Comparison of ENCODE assay signal across 19 mouse cellular contexts in genomic region chr11:79184126-79184888, GRCm38 (mm10). TPM values are rescaled to one million over a fixed set of nuclear protein-coding genes. Genes with fewer than 3 reads are reported as not detected.
DNase-seq lines count a peak whose midpoint lies in the region; ATAC-seq and TF ChIP-seq lines count a peak whose summit lies in the region.
"Had no signal": no experiment of that assay in that cellular context is flagged by ENCODE, and none has a peak within 500 bp of the region (broad histone marks: within the 10 kb centered on the region; RNA-seq: fewer than 3 reads in every experiment).

No protein-coding gene starts in this region.

- intact Hi-C loops in gastrocnemius, adult 2 months (cut with DNase I), result no loop called here
- intact Hi-C loops in heart, postnatal 10 days (cut with DNase I), result no loop called here

- H3K9me3 ChIP-seq in liver, postnatal 0 days (ENCODE audit: low read length), result no peaks in the 10 kb centered on the region
- H3K9me3 ChIP-seq in liver, embryonic 11.5 days (ENCODE audit: control insufficient read depth, low read length), result no peaks in the 10 kb centered on the region
- H3K9me3 ChIP-seq in MEL (replicated peaks; ENCODE audit: insufficient read depth, low read length), result no peaks in the 10 kb centered on the region
- H3K9me3 ChIP-seq: embryonic facial prominence, embryonic 10.5 days; heart, embryonic 13.5 days; liver, embryonic 13.5 days had no signal

- no peak; the same call in 1 of the 2 replicates for TF ChIP-seq RAD21 in MEL (IDR thresholded peaks at IDR 0.05; ENCODE audit: low read depth, low read length)

- no peak overlapping the region for H3K4me2 ChIP-seq in liver, postnatal 0 days (ENCODE audit: low read depth, low read length)
- H3K4me2 ChIP-seq in liver, embryonic 11.5 days, result no peak overlapping the region
- H3K4me2 ChIP-seq: heart, embryonic 13.5 days; liver, embryonic 13.5 days; midbrain, embryonic 11.5 days had no signal

- no peaks in the 10 kb centered on the region for H3K4me1 ChIP-seq in liver, postnatal 0 days (ENCODE audit: insufficient read depth)
- peaks cover 2% of the 10 kb centered on the region; the same call in 1 of the 2 replicates for H3K4me1 ChIP-seq in liver, embryonic 11.5 days (replicated peaks; ENCODE audit: control insufficient read depth, insufficient read depth, low read length)
- peaks cover 0 to 6% of the 10 kb centered on the region in 2 experiments; a peak in 2 of 4 replicates for H3K4me1 ChIP-seq in MEL (ENCODE audit: control insufficient read depth in 1 of 2, insufficient read depth in 2 of 2, low read length in 2 of 2)
- peaks cover 40% of the 10 kb centered on the region for H3K4me1 ChIP-seq in small intestine, adult 2 months (ENCODE audit: control insufficient read depth, insufficient read depth, insufficient read length, low read length)
- H3K4me1 ChIP-seq: embryonic facial prominence, embryonic 10.5 days; liver, embryonic 13.5 days had no signal

- TF ChIP-seq POLR2A in MEL (IDR thresholded peaks at IDR 0.05; ENCODE audit: control insufficient read depth in 1 of 2, insufficient read depth in 1 of 2, low read depth in 1 of 2, low read length in 2 of 2, poor library complexity in 1 of 2), result no peak
- TF ChIP-seq POLR2A in small intestine, adult 2 months (IDR thresholded peaks at IDR 0.05; ENCODE audit: low read depth, low read length), result no peak

- H3K36me3 ChIP-seq in liver, postnatal 0 days (replicated peaks; ENCODE audit: insufficient read depth, low read length), result no peaks in the 10 kb centered on the region
- no peaks in the 10 kb centered on the region for H3K36me3 ChIP-seq in liver, embryonic 11.5 days (ENCODE audit: control insufficient read depth, insufficient read depth, low read length)
- H3K36me3 ChIP-seq in MEL (ENCODE audit: control insufficient read depth in 1 of 2, insufficient read depth in 2 of 2, low read length in 2 of 2), result no peaks in the 10 kb centered on the region
- no peaks in the 10 kb centered on the region for H3K36me3 ChIP-seq in small intestine, adult 2 months (ENCODE audit: control insufficient read depth, insufficient read depth, low read length)
- H3K36me3 ChIP-seq: embryonic facial prominence, embryonic 10.5 days; heart, embryonic 13.5 days; liver, embryonic 13.5 days had no signal

- no peak for TF ChIP-seq EP300 in liver, postnatal 0 days (IDR thresholded peaks at IDR 0.05; ENCODE audit: low read depth)
- TF ChIP-seq EP300 in MEL (IDR thresholded peaks at IDR 0.05; ENCODE audit: low read depth in 1 of 2, low read length in 2 of 2), result no peak

- WGBS in liver, postnatal 0 days (ENCODE audit: insufficient replicate concordance), result 79% methylated on average over 3 of the region's 3 CpGs
- 80% methylated on average over 3 of the region's 3 CpGs for WGBS in liver, embryonic 11.5 days
- 89% methylated on average over 3 of the region's 3 CpGs for WGBS in small intestine, adult 2 months

- H3K27me3 ChIP-seq in liver, postnatal 0 days (ENCODE audit: insufficient read depth, low read length), result no peaks in the 10 kb centered on the region
- H3K27me3 ChIP-seq in liver, embryonic 11.5 days (replicated peaks; ENCODE audit: control insufficient read depth, insufficient read depth, low read length), result no peaks in the 10 kb centered on the region
- peaks cover 0 to 8% of the 10 kb centered on the region in 2 experiments; a peak in 1 of 4 replicates for H3K27me3 ChIP-seq in MEL (ENCODE audit: control insufficient read depth in 1 of 2, insufficient read depth in 2 of 2, low read length in 2 of 2)
- no peaks in the 10 kb centered on the region for H3K27me3 ChIP-seq in small intestine, adult 2 months (ENCODE audit: control insufficient read depth, insufficient read depth, low read length)
- H3K27me3 ChIP-seq: heart, embryonic 13.5 days; liver, embryonic 13.5 days had no signal

- no peak for ATAC-seq in liver, postnatal 0 days
- no peak for ATAC-seq in liver, embryonic 11.5 days (replicated peaks; ENCODE audit: low FRiP score)

- no peak overlapping the region for H3K4me3 ChIP-seq in gastrocnemius, adult 2 months
- H3K4me3 ChIP-seq in liver, postnatal 0 days (ENCODE audit: low read depth, low read length), result no peak overlapping the region
- no peak overlapping the region for H3K4me3 ChIP-seq in liver, embryonic 11.5 days (ENCODE audit: low read depth, low read length)
- H3K4me3 ChIP-seq in MEL (ENCODE audit: control insufficient read depth in 1 of 2, insufficient read depth in 1 of 2, low read depth in 2 of 2, low read length in 2 of 2), result no peak overlapping the region
- H3K4me3 ChIP-seq in small intestine, adult 2 months (ENCODE audit: low read depth, low read length), result no peak overlapping the region
- H3K4me3 ChIP-seq: embryonic facial prominence, embryonic 10.5 days; heart, embryonic 13.5 days; liver, embryonic 13.5 days had no signal

- TF ChIP-seq CTCF in gastrocnemius, adult 2 months (IDR thresholded peaks at IDR 0.05), result peak; percentile 17; the same call in 1 of the 2 replicates
- peak; percentile 49 for TF ChIP-seq CTCF in liver, postnatal 0 days (IDR thresholded peaks at IDR 0.05; ENCODE audit: low read depth)
- peak; percentile 8 to 67 (median 45); a peak in 4 of 6 replicates for TF ChIP-seq CTCF in MEL (IDR thresholded peaks at IDR 0.05 in 2 of 3, conservative IDR thresholded peaks at IDR 0.05 in 1 of 3; ENCODE audit: control insufficient read depth in 1 of 3, insufficient read depth in 1 of 3, low read depth in 2 of 3, low read length in 3 of 3, poor library complexity in 1 of 3, severe bottlenecking in 1 of 3)
- no peak for TF ChIP-seq CTCF in small intestine, adult 2 months (IDR thresholded peaks at IDR 0.05; ENCODE audit: extremely low read depth, insufficient read length, insufficient replicate concordance, low read depth, low read length)

- no peak overlapping the region for H3K9ac ChIP-seq in liver, postnatal 0 days (replicated peaks)
- no peak overlapping the region for H3K9ac ChIP-seq in liver, embryonic 11.5 days (ENCODE audit: low read depth, low read length)
- no peak overlapping the region for H3K9ac ChIP-seq in MEL (ENCODE audit: control insufficient read depth, low read depth, low read length, poor library complexity, severe bottlenecking)
- H3K9ac ChIP-seq: heart, embryonic 13.5 days; liver, embryonic 13.5 days had no signal

- no peak overlapping the region for H3K27ac ChIP-seq in gastrocnemius, adult 2 months
- no peak overlapping the region for H3K27ac ChIP-seq in liver, postnatal 0 days (ENCODE audit: low read depth)
- H3K27ac ChIP-seq in liver, embryonic 11.5 days (ENCODE audit: low read depth, low read length), result no peak overlapping the region
- no peak overlapping the region for H3K27ac ChIP-seq in MEL (ENCODE audit: control insufficient read depth, low read depth, low read length)
- peak overlapping the region; percentile 40; the same call in 1 of the 2 replicates for H3K27ac ChIP-seq in small intestine, adult 2 months (ENCODE audit: insufficient read depth, low read depth, low read length)
- H3K27ac ChIP-seq: embryonic facial prominence, embryonic 10.5 days; heart, embryonic 13.5 days; liver, embryonic 13.5 days had no signal

- no peak for DNase-seq in gastrocnemius, adult 2 months
- DNase-seq in gastrocnemius, postnatal 10 days, result no peak
- DNase-seq in liver, postnatal 0 days, result no peak
- DNase-seq in liver, embryonic 11.5 days (ENCODE audit: low spot score), result no peak
- DNase-seq in MEL (ENCODE audit: low read depth, low spot score), result peak; percentile 38
- DNase-seq in heart, postnatal 10 days, result no peak
- DNase-seq: adrenal gland, postnatal 36 days; cerebellum, postnatal 36 days; gastrocnemius, postnatal 25 days; kidney, postnatal 36 days; left cerebral cortex, postnatal 4 days; liver, embryonic 13.5 days; lung, postnatal 4 days; right cerebral cortex, postnatal 4 days; thymus, postnatal 25 days had no signal

- H3K79me2 ChIP-seq in MEL (ENCODE audit: control insufficient read depth, insufficient read depth, low read length, poor library complexity), result no peaks in the 10 kb centered on the region

TF ChIP-seq in MEL, 35 proteins besides CTCF, POLR2A, EP300 and RAD21 (continues in another document):
- no peak for TF ChIP-seq TAL1 (IDR thresholded peaks at IDR 0.05; ENCODE audit: low read length)
- no peak for TF ChIP-seq RCOR1 (IDR thresholded peaks at IDR 0.05; ENCODE audit: low read depth, low read length)
- no peak for TF ChIP-seq POLR2AphosphoS5 (IDR thresholded peaks at IDR 0.05; ENCODE audit: borderline replicate concordance, low read depth, low read length)
- no peak for TF ChIP-seq USF1 (IDR thresholded peaks at IDR 0.05; ENCODE audit: low read depth, low read length)
- TF ChIP-seq SMC3 (IDR thresholded peaks at IDR 0.05; ENCODE audit: low read depth, low read length), result peak; percentile 42
- no peak for TF ChIP-seq GATA1 (IDR thresholded peaks at IDR 0.05; ENCODE audit: low read depth, low read length)
- no peak for TF ChIP-seq USF2 (IDR thresholded peaks at IDR 0.05; ENCODE audit: borderline replicate concordance in 1 of 2, insufficient read depth in 1 of 2, low read depth in 1 of 2, low read length in 2 of 2)
- TF ChIP-seq POLR2AphosphoS2 (IDR thresholded peaks at IDR 0.05; ENCODE audit: low read length), result no peak
- TF ChIP-seq GABPA (IDR thresholded peaks at IDR 0.05; ENCODE audit: low read depth, low read length), result no peak
- TF ChIP-seq CHD1 (IDR thresholded peaks at IDR 0.05; ENCODE audit: low read depth, low read length), result no peak
- no peak for TF ChIP-seq MEF2A (IDR thresholded peaks at IDR 0.05; ENCODE audit: extremely low read depth, insufficient replicate concordance, low read depth, low read length, poor library complexity, severe bottlenecking)
- no peak for TF ChIP-seq ZC3H11A (IDR thresholded peaks at IDR 0.05; ENCODE audit: low read depth, low read length)
- no peak for TF ChIP-seq ETS1 (IDR thresholded peaks at IDR 0.05; ENCODE audit: low read depth, low read length)
- TF ChIP-seq MAX (IDR thresholded peaks at IDR 0.05; ENCODE audit: low read length), result 0 out of 2 replicates have a peak, but pooled peaks have one; percentile 18
- no peak for TF ChIP-seq NRF1 (IDR thresholded peaks at IDR 0.05; ENCODE audit: insufficient read depth, low read depth, low read length, poor library complexity, severe bottlenecking)
- 0 out of 2 replicates have a peak, but pooled peaks have one; percentile 16 for TF ChIP-seq HCFC1 (IDR thresholded peaks at IDR 0.05; ENCODE audit: low read depth, low read length)
- TF ChIP-seq MAFK (IDR thresholded peaks at IDR 0.05; ENCODE audit: borderline replicate concordance, low read depth, low read length), result no peak

RNA-seq across cellular contexts. Expression of gene Ksr1, which starts 38.1 kb away (rescaled TPM):
- total RNA-seq in gastrocnemius, adult 2 months (2021), result 10 to 100 TPM; 92.9 to 98.3 TPM
- total RNA-seq in gastrocnemius, postnatal 10 days (2021), result 100 to 1,000 TPM; 103 to 118 TPM
- polyA plus RNA-seq in liver, postnatal 0 days (2015; fragmentation: Nextera tagmentation; extraction: Ambion mirVana), result 0.81 and 1.0 TPM in 2 replicates
- 4.1 and 5.0 TPM in 2 replicates for polyA plus RNA-seq in liver, embryonic 11.5 days (2014; fragmentation: Nextera tagmentation; extraction: Ambion mirVana)
- total RNA-seq in MEL (2012; rRNA removed), result 9.7 and 10.5 TPM in 2 replicates
- polyA plus RNA-seq in MEL (2012; ENCODE audit: insufficient read depth in 1 of 2, insufficient read length in 2 of 2, low read depth in 1 of 2, low replicate concordance in 2 of 2, missing spikeins in 1 of 2), result 10 to 100 TPM in 1 of 2 experiments, not detected in 1; 18.4 TPM
- 43.9 and 106 TPM in 2 replicates for polyA plus RNA-seq in small intestine, adult 2 months (2012; rRNA removed)
- total RNA-seq in heart, postnatal 10 days (2021), result 10 to 100 TPM; 10.4 to 11.9 TPM
